Mouse (Mus musculus) cerebellum, adult 11 months (tissue): ENCODE measurements at regions not wholly inside any gene's neighbourhood (a gene's known extent, or its start where the extent isn't known, plus 50 kb on each side); places are given as distances from the start of the nearest gene placed in this dataset.
"Not testable (repeated sequence)": the region's sequence is repeated elsewhere in the genome, so short reads cannot be mapped to it uniquely, and the experiment has no call there.

Source experiments
- DNase-seq: peaks from one replicate; pipeline ENCODE4 v3.0.0; 2022

DNA sequence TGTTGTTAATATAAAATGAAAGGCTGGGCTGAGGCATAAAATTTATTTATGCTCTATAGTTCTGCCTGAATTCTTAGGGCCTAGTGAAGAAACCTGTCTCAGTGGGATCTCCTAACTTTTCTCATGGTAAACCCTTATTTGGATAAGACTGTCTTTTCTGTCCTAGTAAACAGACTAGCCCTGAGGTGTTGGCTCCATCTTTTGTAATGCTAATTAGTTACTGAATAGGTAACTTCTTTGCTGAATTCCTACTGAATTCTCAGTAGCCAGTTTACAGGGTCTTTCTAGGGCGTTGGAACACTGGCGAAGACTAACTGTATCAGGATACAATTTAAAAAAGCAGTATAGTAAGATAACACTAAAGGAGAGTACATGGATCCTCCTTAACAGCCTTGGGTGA, 425.0 kb upstream of the Arhgef26 start:
- DNase-seq = not testable (repeated sequence)

- peak; percentile 2 for DNase-seq
Measured at GRCm38 (mm10) chr3:61916106-61916505, 422.0 kb upstream of the Arhgef26 start.
